Mouse (Mus musculus) heart, adult 2 months (tissue): Measurements from ENCODE around the gene Arid5a. TPM values are rescaled to one million over a fixed set of nuclear protein-coding genes. Genes with fewer than 3 reads are reported as not detected.

Source experiments
- DNase-seq, 2 experiments: peaks; one replicate each; pipeline ENCODE4 v3.0.0; 2021
- H3K27ac ChIP-seq: fragments of 200-600 bp; 2 replicates; pipeline ENCODE4 v1.8.1; 2022
- H3K27me3 ChIP-seq: fragments of 200-500 bp; 2 replicates; pipeline ENCODE4 v1.6.1; 2012; ENCODE audit warnings: mild to moderate bottlenecking, low read length, inconsistent platforms, mixed read lengths; ENCODE audit not compliant: control insufficient read depth, insufficient read depth
- H3K36me3 ChIP-seq: fragments of 200-500 bp; 2 replicates; pipeline ENCODE4 v1.6.1; 2012; ENCODE audit warnings: low read length, inconsistent platforms; ENCODE audit not compliant: control insufficient read depth, insufficient read depth
- H3K4me1 ChIP-seq: fragments of 200-500 bp; 2 replicates; pipeline ENCODE4 v1.6.1; 2011; ENCODE audit warnings: low read length; ENCODE audit not compliant: control insufficient read depth, insufficient read depth
- H3K4me3 ChIP-seq: fragments of 200-600 bp; 2 replicates; pipeline ENCODE4 v1.8.1; 2022
- H3K79me2 ChIP-seq: fragments of 200-500 bp; replicated peaks from 2 replicates; pipeline ENCODE4 v1.6.1; 2012; ENCODE audit warnings: mild to moderate bottlenecking, inconsistent platforms, low read length, moderate library complexity, mixed read lengths; ENCODE audit not compliant: control insufficient read depth, insufficient read depth
- H3K9ac ChIP-seq: fragments of 200-500 bp; 2 replicates; pipeline ENCODE4 v1.6.1; 2012; ENCODE audit warnings: low read depth, mild to moderate bottlenecking, control low read depth, inconsistent platforms, low read length, mixed read lengths
- CTCF ChIP-seq: fragments of 200-600 bp; IDR thresholded peaks from 2 replicates; pipeline ENCODE4 v1.8.1; 2022; ENCODE audit warnings: antibody characterized with exemption, mild to moderate bottlenecking, moderate library complexity
- EP300 ChIP-seq: fragments of 200-500 bp; IDR thresholded peaks from 2 replicates; pipeline ENCODE4 v1.6.1; 2011; ENCODE audit warnings: low read depth, low read length, control low read depth; ENCODE audit not compliant: insufficient read depth
- POLR2A ChIP-seq: fragments of 200-500 bp; IDR thresholded peaks from 2 replicates; pipeline ENCODE4 v1.6.1; 2011; ENCODE audit warnings: mild to moderate bottlenecking, low read depth, low read length, control low read depth; ENCODE audit not compliant: insufficient read depth
- WGBS: fragments of 180-500 bp; shearing (Covaris S2); methylation state at CpG from one replicate; pipeline ENCODE4 v1.1.7; 2018; 5-methylcytosine and 5-hydroxymethylcytosine counted together
- intact Hi-C: fragments of 180-260 bp; cut with DNase I; formaldehyde crosslinking; loops from one replicate; pipeline ENCODE4 v1.15.1; 2025
- polyA plus RNA-seq: library from polyadenylated mRNA; depleted of rRNA; stranded (reverse); fragments of >200 nt; gene quantifications from 2 replicates; pipeline ENCODE4 v1.2.3, GENCODE M21; 2012
- total RNA-seq, 2 experiments: library from RNA; stranded (reverse); gene quantifications; 2 replicates each; pipeline ENCODE4 v1.2.3; 2021

Gene Arid5a
- total and polyA plus RNA-seq, 3 experiments = 4.9 to 12.4 (median 10.2) TPM

GRCm38 (mm10) chr1:36314959-36315775 is 7.6 kb downstream of the Arid5a start:
- H3K36me3 ChIP-seq = no peaks in the 10 kb centered on the region
- intact Hi-C loops = no loop called here
- H3K79me2 ChIP-seq = no peaks in the 10 kb centered on the region
- 86% methylated on average over 11 of the region's 11 CpGs for WGBS
- TF ChIP-seq EP300 (no peak), CTCF (no peak), POLR2A (no peak)
- peaks cover 1% of the 10 kb centered on the region for H3K4me1 ChIP-seq
- no peak for DNase-seq
- H3K27me3 ChIP-seq = no peaks in the 10 kb centered on the region
- no peak overlapping the region for H3K9ac ChIP-seq
- H3K4me3 ChIP-seq = no peak overlapping the region
- no peak overlapping the region for H3K27ac ChIP-seq

GRCm38 (mm10) chr1:36315776-36316100 is 8.2 kb downstream of the Arid5a start:
- no peak overlapping the region for H3K27ac ChIP-seq
- intact Hi-C loops = no loop called here
- H3K27me3 ChIP-seq = no peaks in the 10 kb centered on the region
- no peak overlapping the region for H3K9ac ChIP-seq
- no peaks in the 10 kb centered on the region for H3K36me3 ChIP-seq
- TF ChIP-seq CTCF = no peak
- DNase-seq = no peak
- H3K4me3 ChIP-seq = no peak overlapping the region
- no peaks in the 10 kb centered on the region for H3K79me2 ChIP-seq
- H3K4me1 ChIP-seq = no peaks in the 10 kb centered on the region
- 83% methylated on average over 2 of the region's 2 CpGs for WGBS

- no peak overlapping the region for H3K27ac ChIP-seq
- H3K9ac ChIP-seq = no peak overlapping the region
- whole genome bisulfite sequencing = 89% methylated on average over 2 of the region's 2 CpGs
- no peaks in the 10 kb centered on the region for H3K79me2 ChIP-seq
- intact Hi-C loops = no loop called here
- no peaks in the 10 kb centered on the region for H3K4me1 ChIP-seq
- no peak for DNase-seq
- H3K27me3 ChIP-seq = no peaks in the 10 kb centered on the region
- no peak for TF ChIP-seq EP300
- TF ChIP-seq POLR2A = no peak
- no peak for TF ChIP-seq CTCF
- H3K4me3 ChIP-seq = no peak overlapping the region
- H3K36me3 ChIP-seq = no peaks in the 10 kb centered on the region
Observed at GRCm38 (mm10) chr1:36321164-36321563, 13.6 kb downstream of the Arid5a start.

GRCm38 (mm10) chr1:36321829-36322573 is 14.5 kb downstream of the Arid5a start:
- 76% methylated on average over 11 of the region's 11 CpGs for WGBS
- no peaks in the 10 kb centered on the region for H3K27me3 ChIP-seq

GRCm38 (mm10) chr1:36323076-36323475 is 15.5 kb downstream of the Arid5a start:
- intact Hi-C loops = no loop called here
- no peak for TF ChIP-seq EP300
- TF ChIP-seq CTCF = no peak
- TF ChIP-seq POLR2A = no peak

More at GRCm38 (mm10) chr1:36321829-36322573, 14.5 kb downstream of the Arid5a start:
- no peaks in the 10 kb centered on the region for H3K79me2 ChIP-seq
- intact Hi-C loops = no loop called here
- H3K4me1 ChIP-seq = no peaks in the 10 kb centered on the region
- no peak overlapping the region for H3K4me3 ChIP-seq
- no peaks in the 10 kb centered on the region for H3K36me3 ChIP-seq
- DNase-seq = no peak
- no peak overlapping the region for H3K27ac ChIP-seq
- no peak for TF ChIP-seq POLR2A
- TF ChIP-seq CTCF = peak; percentile 62
- no peak for TF ChIP-seq EP300
- H3K9ac ChIP-seq = no peak overlapping the region

More at GRCm38 (mm10) chr1:36323076-36323475, 15.5 kb downstream of the Arid5a start:
- no peaks in the 10 kb centered on the region for H3K4me1 ChIP-seq
- no peak overlapping the region for H3K9ac ChIP-seq
- H3K27me3 ChIP-seq = no peaks in the 10 kb centered on the region
- H3K27ac ChIP-seq = no peak overlapping the region
- no peak overlapping the region for H3K4me3 ChIP-seq
- no peaks in the 10 kb centered on the region for H3K79me2 ChIP-seq
- 61% methylated on average over 9 of the region's 9 CpGs for WGBS
- DNase-seq = no peak
- no peaks in the 10 kb centered on the region for H3K36me3 ChIP-seq
